Mouse (Mus musculus): ENCODE measurements around the gene Ethe1.

The Ethe1 gene

GRCm38 (mm10) chr7:24574224-24574796, 13.0 kb upstream of the Ethe1 start:
- DNase-seq (ENCODE audit: low spot score) = no peak

GRCm38 (mm10) chr7:24577811-24578210, 9.5 kb upstream of the Ethe1 start:
- DNase-seq (ENCODE audit: low spot score) = no peak

GRCm38 (mm10) chr7:24584876-24585275, 2.5 kb upstream of the Ethe1 start:
- no peak for DNase-seq (ENCODE audit: low spot score)

- no peak for DNase-seq (ENCODE audit: low spot score)
These were observed 1.3 kb upstream of the Ethe1 start for GRCm38 (mm10) chr7:24585995-24586394.

GRCm38 (mm10) chr7:24586828-24587227, 515 bp upstream of the Ethe1 start:
- DNase-seq (ENCODE audit: low spot score) = no peak

- no peak for DNase-seq (ENCODE audit: low spot score)
These were observed 993 bp downstream of the Ethe1 start for GRCm38 (mm10) chr7:24588336-24588735.

GRCm38 (mm10) chr7:24591735-24592134, 4.4 kb downstream of the Ethe1 start:
- no peak for DNase-seq (ENCODE audit: low spot score)

- DNase-seq (ENCODE audit: low spot score) = no peak
These were observed 4.8 kb downstream of the Ethe1 start for GRCm38 (mm10) chr7:24592163-24592562.

- no peak for DNase-seq (ENCODE audit: low spot score)
These were observed 5.4 kb downstream of the Ethe1 start for GRCm38 (mm10) chr7:24592781-24593180.

GRCm38 (mm10) chr7:24593621-24594308, 6.4 kb downstream of the Ethe1 start:
- peak; percentile 69 for DNase-seq (ENCODE audit: low spot score)

GRCm38 (mm10) chr7:24594309-24594803, 7.0 kb downstream of the Ethe1 start:
- no peak for DNase-seq (ENCODE audit: low spot score)

- DNase-seq (ENCODE audit: low spot score) = no peak
These were observed 8.1 kb downstream of the Ethe1 start for GRCm38 (mm10) chr7:24595464-24595863.

GRCm38 (mm10) chr7:24598121-24598520, 10.8 kb downstream of the Ethe1 start:
- no peak for DNase-seq (ENCODE audit: low spot score)

- DNase-seq (ENCODE audit: low spot score) = no peak
These were observed 12.1 kb downstream of the Ethe1 start for GRCm38 (mm10) chr7:24599211-24600067.

- DNase-seq (ENCODE audit: low spot score) = peak; percentile 97
These were observed 13.7 kb downstream of the Ethe1 start for GRCm38 (mm10) chr7:24600941-24601597.

GRCm38 (mm10) chr7:24605561-24605960, 18.2 kb downstream of the Ethe1 start:
- DNase-seq (ENCODE audit: low spot score) = no peak

- DNase-seq (ENCODE audit: low spot score) = no peak
These were observed 18.7 kb downstream of the Ethe1 start for GRCm38 (mm10) chr7:24606046-24606445.

GRCm38 (mm10) chr7:24608017-24608416, 20.7 kb downstream of the Ethe1 start:
- peak; percentile 53 for DNase-seq (ENCODE audit: low spot score)

GRCm38 (mm10) chr7:24608561-24608960, 21.2 kb downstream of the Ethe1 start:
- no peak for DNase-seq (ENCODE audit: low spot score)

GRCm38 (mm10) chr7:24610144-24610878, 23.0 kb downstream of the Ethe1 start, which contains the start of gene Phldb3:
Phldb3 (plus strand) TSS chr7:24610763.
- no peak for DNase-seq (ENCODE audit: low spot score)

GRCm38 (mm10) chr7:24610879-24611494, 23.6 kb downstream of the Ethe1 start:
- peak; percentile 74 for DNase-seq (ENCODE audit: low spot score)
